Mouse (Mus musculus) cerebellum, adult 9-10 months (tissue): Measurements from ENCODE around the gene Hspbp1.
A peak's percentile ranks its signal among the peaks of the same experiment; 100 is the strongest.

ENCODE experiments used
- DNase-seq: peaks from one replicate; pipeline ENCODE4 v3.0.0; 2022

Hspbp1 gene

GRCm38 (mm10) chr7:4625928-4626327, 58.9 kb downstream of the Hspbp1 start:
- DNase-seq = no peak

- DNase-seq = no peak
Observed at GRCm38 (mm10) chr7:4624343-4624742, 60.5 kb downstream of the Hspbp1 start.

- DNase-seq = peak; percentile 65
Observed at GRCm38 (mm10) chr7:4623544-4624189, 61.2 kb downstream of the Hspbp1 start.

GRCm38 (mm10) chr7:4619979-4620378, 64.9 kb downstream of the Hspbp1 start:
- DNase-seq = no peak

- DNase-seq = peak; percentile 42
Observed at GRCm38 (mm10) chr7:4613740-4614403, 71.0 kb downstream of the Hspbp1 start.

- peak; percentile 79 for DNase-seq
Observed at GRCm38 (mm10) chr7:4612956-4613355, 71.9 kb downstream of the Hspbp1 start.

- no peak for DNase-seq
Observed at GRCm38 (mm10) chr7:4612386-4612785, 72.5 kb downstream of the Hspbp1 start.

GRCm38 (mm10) chr7:4611921-4612341, 72.9 kb downstream of the Hspbp1 start:
- DNase-seq = peak; percentile 89

- DNase-seq = peak; percentile 95
Observed at GRCm38 (mm10) chr7:4611511-4611910, 73.4 kb downstream of the Hspbp1 start.
